Mouse (Mus musculus) urinary bladder, postnatal 10 days (tissue): ENCODE data around the gene Pcbd2.
"Not testable (repeated sequence)": the region's sequence is repeated elsewhere in the genome, so short reads cannot be mapped to it uniquely, and the experiment has no call there.

Source experiments
- DNase-seq: peaks from one replicate; pipeline ENCODE4 v3.0.0; 2022; ENCODE audit warnings: low spot score

Pcbd2 gene

GRCm38 (mm10) chr13:55727120-55727838, at the start of gene Pcbd2:
Pcbd2 (plus strand) TSS chr13:55727368.
- peak; percentile 44 for DNase-seq

- DNase-seq: no peak
Measured at GRCm38 (mm10) chr13:55682201-55682600, 45.0 kb upstream of the Pcbd2 start.

DNA sequence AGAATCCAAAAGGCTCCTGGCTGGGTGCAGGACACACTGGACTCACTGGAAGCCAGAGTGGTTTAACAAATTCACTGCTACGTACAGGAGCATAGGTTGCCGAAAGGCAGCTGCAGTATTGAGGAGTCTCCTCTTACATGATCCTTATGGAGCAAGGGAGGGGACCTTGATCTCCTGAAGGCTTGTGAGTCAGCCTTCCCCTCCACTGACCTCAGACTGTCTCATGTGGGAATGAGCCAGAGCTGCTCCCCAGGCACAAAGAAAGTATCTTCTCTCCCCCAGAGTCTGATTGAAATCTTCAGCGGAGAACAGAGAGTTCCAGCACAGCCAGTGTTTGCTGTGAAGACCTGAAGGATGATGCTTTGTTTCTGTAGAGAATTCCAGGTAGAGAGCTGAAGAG, 43.6 kb upstream of the Pcbd2 start:
- no peak for DNase-seq

- no peak for DNase-seq
Measured at GRCm38 (mm10) chr13:55686107-55686633, 41.0 kb upstream of the Pcbd2 start.

GRCm38 (mm10) chr13:55687927-55688602, 39.1 kb upstream of the Pcbd2 start:
- no peak for DNase-seq

- DNase-seq: peak; percentile 59
Measured at GRCm38 (mm10) chr13:55692535-55693242, 34.5 kb upstream of the Pcbd2 start, which contains the start of gene B230219D22Rik. B230219D22Rik (plus strand) TSS chr13:55693124.

DNA sequence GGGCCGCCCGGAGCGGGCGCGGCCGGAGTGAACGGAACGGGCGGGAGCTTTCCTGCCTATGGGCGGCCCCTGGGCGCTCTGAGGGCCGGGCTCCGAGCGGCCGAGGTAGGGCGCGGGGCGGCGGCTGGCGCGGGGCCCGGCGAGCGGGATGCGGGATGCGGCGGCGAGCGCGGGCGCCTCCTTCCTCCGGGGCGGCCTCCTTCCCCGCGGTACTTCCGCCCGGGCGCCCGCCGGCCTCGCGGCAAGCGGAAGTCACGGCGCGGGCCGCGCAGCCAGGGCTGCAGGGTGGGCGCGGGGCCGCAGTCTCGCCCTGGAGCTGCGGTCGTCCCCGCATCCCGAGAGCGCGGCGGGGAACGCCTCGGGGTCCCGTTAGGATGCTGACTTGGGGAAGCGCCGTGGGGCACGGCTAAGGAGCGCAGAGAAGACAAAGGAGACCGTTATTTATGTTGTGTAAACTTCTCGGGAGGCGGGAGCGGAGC, 33.9 kb upstream of the Pcbd2 start:
- DNase-seq: no peak

- no peak for DNase-seq
Measured at GRCm38 (mm10) chr13:55694110-55694509, 33.1 kb upstream of the Pcbd2 start.

DNA sequence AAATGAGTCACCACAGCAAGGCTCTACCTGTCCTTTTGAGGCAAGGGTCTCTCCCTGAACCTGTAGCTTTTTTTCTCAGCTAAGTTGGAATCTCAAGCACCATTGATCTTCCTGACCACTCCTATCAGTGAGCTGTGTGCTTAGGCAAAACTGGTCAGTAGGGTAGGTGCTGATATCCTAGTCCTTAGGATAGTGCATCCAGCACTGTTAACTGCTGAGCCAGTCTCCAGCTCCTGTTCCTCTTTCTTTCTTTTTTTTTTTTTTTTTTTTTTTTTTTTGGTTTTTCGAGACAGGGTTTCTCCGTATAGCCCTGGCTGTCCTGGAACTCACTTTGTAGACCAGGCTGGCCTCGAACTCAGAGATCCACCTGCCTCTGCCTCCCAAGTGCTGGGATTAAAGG, 31.2 kb upstream of the Pcbd2 start:
- DNase-seq: not testable (repeated sequence)

GRCm38 (mm10) chr13:55704301-55704700, 22.9 kb upstream of the Pcbd2 start:
- DNase-seq: no peak

DNA sequence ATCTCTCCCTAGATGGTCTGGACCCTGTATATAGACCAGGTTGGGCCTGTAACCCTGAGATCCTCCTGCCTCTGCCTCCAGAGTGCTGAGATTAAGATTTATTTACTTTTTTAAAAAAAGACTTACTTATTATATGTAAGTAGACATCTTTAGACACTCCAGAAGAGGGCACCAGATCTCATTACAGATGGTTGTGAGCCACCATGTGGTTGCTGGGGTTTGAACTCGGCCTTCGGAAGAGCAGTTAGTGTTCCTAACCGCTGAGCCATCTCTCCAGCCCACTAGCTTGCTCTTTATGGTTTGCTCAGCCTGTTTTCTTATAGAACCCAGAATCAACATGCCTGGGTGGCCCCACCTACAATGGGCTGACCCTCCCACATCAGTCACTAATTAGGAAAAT, 14.3 kb upstream of the Pcbd2 start:
- DNase-seq: no peak

GRCm38 (mm10) chr13:55714501-55715166, 12.5 kb upstream of the Pcbd2 start, which contains the start of gene Txndc15:
Txndc15 (plus strand) TSS chr13:55714650.
- peak; percentile 55 for DNase-seq

DNA sequence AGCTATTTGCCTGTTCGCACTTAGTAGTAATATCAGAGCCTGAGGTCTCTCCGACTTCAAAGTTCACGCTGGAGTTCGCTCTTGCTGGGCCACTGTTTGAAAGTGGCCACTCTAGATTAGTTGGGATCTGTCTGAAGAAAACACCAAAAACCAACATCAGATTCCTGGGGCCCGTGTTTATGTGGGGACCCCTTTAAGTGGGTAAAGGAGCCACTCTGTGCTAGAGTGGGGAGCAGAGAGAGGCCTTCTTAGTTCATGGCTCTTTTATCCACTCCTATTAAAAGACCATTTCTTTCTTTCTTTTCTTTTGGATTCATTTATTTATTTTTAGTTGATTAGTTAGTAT, 12.0 kb upstream of the Pcbd2 start:
- no peak for DNase-seq

- no peak for DNase-seq
Measured at GRCm38 (mm10) chr13:55715908-55716510, 11.2 kb upstream of the Pcbd2 start.

- DNase-seq: no peak
Measured at GRCm38 (mm10) chr13:55721516-55721915, 5.7 kb upstream of the Pcbd2 start.

DNA sequence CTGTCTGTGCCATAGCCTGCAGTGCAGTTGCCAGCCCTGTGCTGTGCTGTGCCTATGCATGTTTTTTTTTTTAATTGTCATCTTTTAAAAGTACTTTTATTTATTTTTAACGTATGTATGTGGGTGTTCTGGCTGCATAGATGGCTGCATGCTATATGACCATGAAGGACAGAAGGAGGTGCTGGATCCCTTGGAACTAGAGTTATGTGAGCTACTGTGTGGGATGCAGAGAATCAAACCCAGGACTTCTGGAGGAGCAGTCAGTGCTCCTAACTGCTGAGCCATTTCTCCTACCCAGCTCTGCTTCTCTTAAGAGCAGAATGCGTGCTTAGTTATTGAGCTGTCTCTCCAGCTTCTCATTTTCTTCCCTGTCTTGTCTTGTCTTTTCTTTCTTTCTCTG, 5.2 kb upstream of the Pcbd2 start:
- DNase-seq: no peak

- DNase-seq: no peak
Measured at GRCm38 (mm10) chr13:55726598-55727119, 509 bp upstream of the Pcbd2 start.

DNA sequence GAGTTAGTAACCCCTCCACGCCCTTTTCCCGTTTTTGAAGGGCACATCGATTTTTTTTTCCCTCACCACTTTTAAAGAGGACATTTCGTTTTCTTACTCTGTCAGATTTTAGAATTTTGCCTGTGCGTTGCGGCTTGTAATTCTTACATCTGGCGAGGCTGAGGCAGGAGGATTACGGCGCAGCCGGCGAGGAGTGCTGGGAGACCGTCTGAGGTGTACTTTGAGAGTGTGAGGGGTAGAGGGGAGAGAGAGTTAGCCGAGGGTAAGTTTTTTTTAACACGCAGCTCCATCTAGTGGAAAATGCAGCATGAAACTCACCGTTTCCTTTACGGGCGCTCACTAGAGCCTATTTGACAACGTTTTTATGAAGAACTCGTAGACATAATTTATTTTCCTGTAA, 671 bp downstream of the Pcbd2 start:
- no peak for DNase-seq

- no peak for DNase-seq
Measured at GRCm38 (mm10) chr13:55730716-55731115, 3.5 kb downstream of the Pcbd2 start.

DNA sequence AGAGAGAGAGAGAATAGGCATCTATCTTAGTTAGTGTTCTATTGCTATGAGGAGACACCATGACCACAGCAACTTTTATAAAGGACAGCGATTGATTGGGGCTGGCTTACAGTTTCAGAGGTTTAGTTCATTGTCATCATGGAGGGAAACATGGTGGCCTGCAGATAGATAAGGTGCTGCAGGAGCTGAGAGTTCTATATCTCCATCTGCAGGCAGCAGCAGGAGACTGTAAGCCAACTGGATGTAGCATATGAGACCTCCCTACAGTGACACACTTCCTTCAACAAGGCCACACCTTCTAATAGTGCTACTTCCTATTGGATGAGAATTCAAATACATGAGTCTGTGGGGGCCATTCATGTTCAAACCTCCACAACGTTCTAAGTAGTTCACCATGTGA, 5.0 kb downstream of the Pcbd2 start:
- no peak for DNase-seq
